ENCODE assay signal across 31 mouse cellular contexts in the genomic region with DNA sequence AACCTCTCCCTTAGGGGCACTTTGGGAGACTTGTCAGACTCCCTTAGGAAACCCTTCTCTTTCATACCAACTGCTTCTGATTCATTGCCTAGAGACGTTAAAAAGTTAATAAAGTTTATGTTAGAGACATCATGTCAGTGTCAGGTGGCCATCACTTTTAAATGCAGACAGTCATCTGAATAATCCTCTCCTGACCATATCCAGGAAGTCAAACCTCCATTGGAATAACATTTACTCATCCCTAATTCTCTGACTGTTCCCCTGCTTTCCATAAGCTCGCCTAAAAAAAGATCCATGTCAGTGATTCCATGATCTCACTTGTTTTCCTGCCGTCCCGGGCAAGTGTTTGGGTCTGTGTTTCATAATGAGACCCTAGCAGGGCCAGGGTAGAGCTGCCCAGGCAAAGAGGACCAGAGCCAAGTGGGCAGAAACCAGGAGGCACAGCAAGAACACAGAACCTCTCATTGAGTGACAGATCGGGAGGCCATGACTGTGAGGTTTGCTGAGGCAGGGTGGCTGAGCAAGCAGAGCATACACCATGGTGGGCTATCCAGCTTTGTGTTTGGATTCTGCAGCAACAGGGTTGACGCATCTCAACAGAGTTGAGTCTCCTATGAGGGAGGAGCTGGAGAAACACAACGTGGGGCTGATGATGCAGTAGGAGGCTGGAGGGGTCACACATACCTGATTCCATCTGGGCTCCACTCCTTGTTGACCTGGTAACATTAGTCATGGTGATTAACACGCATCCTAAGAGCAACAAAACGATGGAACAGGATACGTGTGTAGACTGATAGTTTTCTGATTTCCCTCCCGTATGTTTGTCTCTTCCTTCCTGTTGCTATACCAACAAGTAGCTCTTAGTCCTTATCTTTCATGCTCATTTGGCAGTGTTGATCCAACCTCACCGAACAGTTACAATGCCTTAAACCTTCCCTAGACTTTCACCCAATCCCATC.
DNase-seq lines count a peak whose midpoint lies in the region; ATAC-seq and TF ChIP-seq lines count a peak whose summit lies in the region.
"Had no signal": no experiment of that assay in that cellular context is flagged by ENCODE, and none has a peak within 500 bp of the region (broad histone marks: within the 10 kb centered on the region; RNA-seq: fewer than 3 reads in every experiment).

No protein-coding gene starts in this region.

- no peak overlapping the region for H3K4me2 ChIP-seq in heart, embryonic 13.5 days
- H3K4me2 ChIP-seq in kidney, postnatal 0 days (ENCODE audit: low read length), result no peak overlapping the region
- H3K4me2 ChIP-seq: embryonic facial prominence, embryonic 13.5 days; hindbrain, embryonic 12.5 days; intestine, embryonic 15.5 days; liver, embryonic 12.5 days; midbrain, embryonic 13.5 days; neural tube, embryonic 13.5 days had no signal

- no peak overlapping the region for H3K4me3 ChIP-seq in heart, embryonic 13.5 days
- H3K4me3 ChIP-seq in kidney, postnatal 0 days (replicated peaks; ENCODE audit: low read depth, low read length), result no peak overlapping the region
- H3K4me3 ChIP-seq in megakaryocyte, embryonic 14.5 days (replicated peaks), result peak overlapping the region; percentile 5
- H3K4me3 ChIP-seq: embryonic facial prominence, embryonic 13.5 days; gastrocnemius, adult 2 months; heart, adult 2 months; hindbrain, embryonic 12.5 days; intestine, embryonic 15.5 days; liver, embryonic 12.5 days; midbrain, embryonic 13.5 days; neural tube, embryonic 13.5 days had no signal

- no peak overlapping the region for H3K9ac ChIP-seq in heart, embryonic 13.5 days
- no peak overlapping the region for H3K9ac ChIP-seq in kidney, postnatal 0 days (ENCODE audit: low read depth, low read length)
- H3K9ac ChIP-seq: embryonic facial prominence, embryonic 13.5 days; hindbrain, embryonic 12.5 days; intestine, embryonic 15.5 days; liver, embryonic 12.5 days; liver, postnatal 0 days; midbrain, embryonic 13.5 days; neural tube, embryonic 13.5 days had no signal

- DNase-seq in heart, postnatal 10 days, result no peak
- DNase-seq in kidney, postnatal 0 days (ENCODE audit: low spot score), result no peak
- DNase-seq in kidney, postnatal 25 days, result no peak
- DNase-seq in testis, postnatal 14 days (ENCODE audit: low spot score), result no peak
- DNase-seq: adrenal gland, adult 2 months; adrenal gland, postnatal 36 days; cerebellum, adult 18-20 months; cerebellum, postnatal 10 days; gastrocnemius, adult 2 months; gastrocnemius, postnatal 36 days; heart, adult 2 months; layer of hippocampus, adult 9-11 months; liver, postnatal 0 days; lung, postnatal 14 days; right cerebral cortex, postnatal 4 days; thymus, adult 2 months; thymus, postnatal 36 days had no signal

- no peak for ATAC-seq in heart, embryonic 13.5 days (ENCODE audit: extremely low read depth, insufficient number of reproducible peaks, low FRiP score, low TSS enrichment)
- ATAC-seq in kidney, postnatal 0 days (replicated peaks; ENCODE audit: low FRiP score, low read depth), result peak; percentile 57; the same call in 1 of the 2 replicates
- no peak for ATAC-seq in megakaryocyte, adult 5-6 weeks (ENCODE audit: poor library complexity, severe bottlenecking)
- ATAC-seq: activated CD4-positive, CD25-positive, alpha-beta regulatory T cell, adult 4 months; CD4-positive, CD25-positive, alpha-beta regulatory T cell, adult 4 months; forebrain, embryonic 16.5 days; hindbrain, postnatal 0 days; intestine, embryonic 15.5 days; liver, embryonic 12.5 days; liver, postnatal 0 days had no signal

- H3K9me3 ChIP-seq in heart, embryonic 13.5 days, result no peaks in the 10 kb centered on the region
- no peaks in the 10 kb centered on the region for H3K9me3 ChIP-seq in kidney, postnatal 0 days (replicated peaks; ENCODE audit: low read length)
- no peaks in the 10 kb centered on the region for H3K9me3 ChIP-seq in megakaryocyte, embryonic 14.5 days
- H3K9me3 ChIP-seq: embryonic facial prominence, embryonic 13.5 days; hindbrain, embryonic 12.5 days; intestine, embryonic 15.5 days; liver, embryonic 12.5 days; midbrain, embryonic 13.5 days; neural tube, embryonic 13.5 days had no signal

- no peaks in the 10 kb centered on the region for H3K27me3 ChIP-seq in heart, embryonic 13.5 days (replicated peaks)
- no peaks in the 10 kb centered on the region for H3K27me3 ChIP-seq in kidney, postnatal 0 days (ENCODE audit: insufficient read depth, low read length)
- H3K27me3 ChIP-seq in megakaryocyte, embryonic 14.5 days (replicated peaks), result peaks cover 6% of the 10 kb centered on the region
- H3K27me3 ChIP-seq: embryonic facial prominence, embryonic 13.5 days; hindbrain, embryonic 12.5 days; intestine, embryonic 15.5 days; liver, embryonic 12.5 days; neural tube, embryonic 13.5 days had no signal

- no peak for TF ChIP-seq CTCF in kidney, postnatal 0 days (IDR thresholded peaks at IDR 0.05; ENCODE audit: low read depth)

- H3K27ac ChIP-seq in heart, embryonic 13.5 days (replicated peaks), result 0 out of 2 replicates have a peak overlapping the region, but pooled peaks have one; percentile 12
- no peak overlapping the region for H3K27ac ChIP-seq in kidney, postnatal 0 days
- H3K27ac ChIP-seq: embryonic facial prominence, embryonic 13.5 days; gastrocnemius, adult 2 months; heart, adult 2 months; hindbrain, embryonic 12.5 days; hindbrain, postnatal 0 days; intestine, embryonic 15.5 days; liver, embryonic 12.5 days; midbrain, embryonic 13.5 days; neural tube, embryonic 13.5 days; stomach, postnatal 0 days had no signal

- intact Hi-C loops in heart, postnatal 10 days (cut with DNase I), result no loop called here

- no peaks in the 10 kb centered on the region for H3K36me3 ChIP-seq in heart, embryonic 13.5 days
- H3K36me3 ChIP-seq in kidney, postnatal 0 days (ENCODE audit: insufficient read depth, low read length), result 0 out of 2 replicates have a peak, but pooled peaks cover 4% of the 10 kb centered on the region
- no peaks in the 10 kb centered on the region for H3K36me3 ChIP-seq in megakaryocyte, embryonic 14.5 days (replicated peaks; ENCODE audit: low read length)
- H3K36me3 ChIP-seq: embryonic facial prominence, embryonic 13.5 days; hindbrain, embryonic 12.5 days; intestine, embryonic 15.5 days; liver, embryonic 12.5 days; midbrain, embryonic 13.5 days; neural tube, embryonic 13.5 days had no signal

- 62% methylated on average over 12 of the region's 12 CpGs for whole genome bisulfite sequencing in heart, embryonic 13.5 days
- WGBS in kidney, postnatal 0 days, result 61% methylated on average over 12 of the region's 12 CpGs

- H3K4me1 ChIP-seq in heart, embryonic 13.5 days, result peaks cover 26% of the 10 kb centered on the region
- H3K4me1 ChIP-seq in kidney, postnatal 0 days (replicated peaks; ENCODE audit: insufficient read depth, low read length), result no peaks in the 10 kb centered on the region
- H3K4me1 ChIP-seq in megakaryocyte, embryonic 14.5 days, result peaks cover 31% of the 10 kb centered on the region
- H3K4me1 ChIP-seq: hindbrain, embryonic 12.5 days; liver, embryonic 12.5 days; midbrain, embryonic 13.5 days had no signal
